Mouse (Mus musculus) left cerebral cortex, adult 18-20 months (tissue): ENCODE measurements at regions not wholly inside any gene's neighbourhood (a gene's known extent, or its start where the extent isn't known, plus 50 kb on each side); places are given as distances from the start of the nearest gene placed in this dataset.
"Not testable (repeated sequence)": the region's sequence is repeated elsewhere in the genome, so short reads cannot be mapped to it uniquely, and the experiment has no call there.

Experiments used
- DNase-seq, 2 experiments: peaks; one replicate each; pipeline ENCODE4 v3.0.0; 2021 to 2022; ENCODE audit warnings: low spot score in 2 of 2, mixed read lengths in 1 of 2

GRCm38 (mm10) chr9:84461441-84461840, 536.5 kb downstream of the Bckdhb start:
- DNase-seq = no peak

- DNase-seq = peak; percentile 4 to 8
Measured at GRCm38 (mm10) chr9:84466741-84467140, 541.8 kb downstream of the Bckdhb start.

DNA sequence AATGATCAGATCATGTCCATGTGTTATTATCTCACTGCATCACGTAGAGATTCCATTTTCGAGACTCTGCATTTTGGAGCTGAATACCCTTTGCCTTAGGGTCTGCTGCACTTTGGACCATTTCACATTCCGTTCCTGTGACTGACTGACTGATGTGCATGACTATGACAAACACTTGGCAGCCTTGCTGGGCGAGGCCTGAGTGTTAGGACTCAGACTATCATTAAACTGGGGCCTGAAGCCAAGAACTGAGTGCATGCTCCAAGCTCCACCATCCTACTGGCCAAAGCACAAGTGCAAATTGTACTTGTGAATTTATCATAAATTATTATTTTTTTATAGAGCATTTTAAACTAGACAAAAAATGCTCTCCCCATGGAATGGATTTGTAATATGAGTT, 547.8 kb downstream of the Bckdhb start:
- no peak for DNase-seq

DNA sequence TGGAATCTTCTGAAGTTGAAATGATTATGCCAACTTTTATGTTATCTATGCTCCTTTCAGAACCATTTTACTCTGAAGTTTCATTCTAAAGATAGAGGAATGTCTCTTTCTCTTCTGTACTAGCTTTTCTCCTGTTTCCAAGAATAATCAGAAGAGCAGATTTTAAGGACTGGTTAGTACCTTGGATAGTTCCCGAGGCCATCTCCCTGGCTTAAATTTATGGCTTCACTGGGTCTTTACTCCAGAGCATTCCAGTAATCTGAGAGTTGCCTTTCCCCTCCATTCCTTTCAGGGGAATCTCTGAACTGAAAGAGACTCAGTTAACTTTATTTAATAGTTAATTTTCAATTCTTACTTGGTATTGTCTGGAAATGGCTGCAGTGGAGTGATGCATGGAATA, 551.0 kb downstream of the Bckdhb start:
- DNase-seq = no peak

GRCm38 (mm10) chr9:84499507-84499906, 574.6 kb downstream of the Bckdhb start:
- no peak for DNase-seq

- DNase-seq = not testable (repeated sequence)
Measured at GRCm38 (mm10) chr9:84502981-84503380, 578.0 kb downstream of the Bckdhb start.

- no peak for DNase-seq
Measured at GRCm38 (mm10) chr9:84517064-84517463, 592.1 kb downstream of the Bckdhb start.

DNA sequence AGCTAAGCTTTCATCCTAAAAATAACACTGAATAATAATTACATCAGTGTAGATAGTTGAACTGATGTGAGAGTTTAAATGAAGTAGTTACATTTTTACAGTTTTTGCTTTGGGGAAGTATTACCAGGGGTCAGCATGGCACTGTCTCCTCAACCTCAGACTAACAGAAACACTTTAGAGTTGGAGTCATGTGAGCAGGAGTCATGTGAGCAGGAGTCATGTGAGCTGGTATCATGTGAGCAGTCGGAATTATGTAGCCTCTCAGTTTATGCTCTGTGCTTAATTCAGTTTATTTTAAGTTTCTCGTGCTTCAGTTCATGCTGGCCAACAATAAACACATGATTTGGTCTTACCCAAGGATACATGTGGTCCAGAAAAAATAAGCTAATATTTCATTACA, 620.5 kb downstream of the Bckdhb start:
- no peak for DNase-seq

GRCm38 (mm10) chr9:84548012-84548660, 623.2 kb downstream of the Bckdhb start:
- no peak for DNase-seq

GRCm38 (mm10) chr9:84555237-84555636, 630.3 kb downstream of the Bckdhb start:
- DNase-seq = no peak

DNA sequence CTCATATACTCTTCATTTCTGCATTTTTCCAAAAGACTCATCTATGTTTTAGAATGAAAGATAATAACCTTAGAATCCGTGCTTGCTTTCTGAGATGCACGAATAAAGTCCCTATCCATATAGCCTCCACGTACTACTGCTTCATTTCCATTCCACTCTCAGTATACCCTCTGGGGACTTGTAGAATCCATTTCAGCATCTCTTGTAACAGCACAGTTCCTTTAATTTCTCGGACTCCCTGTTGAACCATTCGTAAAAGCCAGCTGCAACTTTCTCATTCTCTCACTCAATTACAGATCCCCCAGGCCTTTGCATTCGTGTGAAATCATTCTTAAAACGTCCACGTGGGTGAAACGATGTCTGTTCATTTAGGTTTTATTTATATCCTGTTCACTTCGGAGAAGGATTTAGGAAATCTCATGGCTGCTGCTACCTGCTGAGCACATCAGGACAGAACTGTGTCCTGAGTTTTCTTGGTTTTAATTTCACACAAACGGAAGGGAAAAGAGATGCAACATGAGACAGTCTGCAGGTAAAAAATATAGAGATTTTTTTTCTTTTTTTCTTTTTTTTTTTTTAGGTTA, 631.4 kb downstream of the Bckdhb start:
- DNase-seq = no peak

DNA sequence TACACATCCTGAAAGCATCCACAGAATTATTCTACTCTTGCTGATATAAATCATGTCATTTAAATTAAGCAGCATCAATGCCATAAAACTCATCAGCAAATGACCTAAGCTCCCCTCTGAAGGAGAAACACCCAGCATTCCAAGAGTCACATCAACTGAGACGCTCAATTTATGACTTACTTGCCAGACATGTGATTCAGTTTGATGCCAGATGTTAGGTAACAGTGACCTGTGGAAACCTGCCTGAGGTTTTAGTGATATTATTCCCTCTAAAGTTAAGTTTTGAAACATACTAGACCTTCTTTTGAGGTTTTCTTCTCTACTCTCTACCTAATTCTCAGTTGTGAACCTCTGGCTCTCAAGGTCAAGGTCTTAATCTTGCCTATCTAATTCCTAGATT, 633.4 kb downstream of the Bckdhb start:
- DNase-seq = no peak

DNA sequence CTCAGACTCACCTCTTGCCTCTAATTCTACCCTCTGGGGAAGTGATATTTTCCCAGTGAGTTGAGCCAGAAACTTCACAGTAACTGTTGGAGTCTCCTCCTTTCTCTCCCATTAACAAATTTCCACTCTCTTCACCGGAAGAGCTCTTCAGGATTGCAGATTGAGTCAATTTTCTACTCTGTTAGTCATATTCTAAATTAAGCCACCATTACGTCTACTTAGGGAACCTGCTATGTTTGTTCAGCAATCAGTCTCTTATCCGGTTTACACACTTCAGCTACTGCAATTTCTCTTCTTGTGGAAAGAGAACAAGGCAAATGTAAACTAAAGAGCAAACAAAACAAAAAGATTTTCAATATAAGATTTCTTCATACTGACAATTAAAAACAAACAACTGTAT, 644.6 kb downstream of the Bckdhb start:
- no peak for DNase-seq

GRCm38 (mm10) chr9:84577781-84578180, 652.8 kb downstream of the Bckdhb start:
- no peak for DNase-seq

DNA sequence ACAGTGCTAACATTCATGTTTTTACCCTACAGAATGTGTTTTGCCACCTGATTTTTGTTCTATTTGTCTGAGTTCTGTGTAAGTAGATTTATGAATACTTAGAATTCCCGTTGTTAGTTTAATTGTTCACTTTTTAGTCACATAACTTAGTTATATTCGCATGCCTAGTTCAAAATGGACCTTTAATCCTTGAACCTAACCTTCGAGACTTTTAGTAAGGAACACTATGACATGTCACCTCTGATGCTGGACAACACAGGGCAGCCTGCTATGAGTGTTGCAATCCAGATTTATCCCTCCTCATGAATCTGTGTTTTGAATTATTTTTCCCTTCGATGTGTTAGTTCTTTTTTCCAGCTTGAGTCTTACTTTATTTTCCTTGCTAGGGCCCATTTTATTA, 662.8 kb downstream of the Bckdhb start:
- no peak for DNase-seq

DNA sequence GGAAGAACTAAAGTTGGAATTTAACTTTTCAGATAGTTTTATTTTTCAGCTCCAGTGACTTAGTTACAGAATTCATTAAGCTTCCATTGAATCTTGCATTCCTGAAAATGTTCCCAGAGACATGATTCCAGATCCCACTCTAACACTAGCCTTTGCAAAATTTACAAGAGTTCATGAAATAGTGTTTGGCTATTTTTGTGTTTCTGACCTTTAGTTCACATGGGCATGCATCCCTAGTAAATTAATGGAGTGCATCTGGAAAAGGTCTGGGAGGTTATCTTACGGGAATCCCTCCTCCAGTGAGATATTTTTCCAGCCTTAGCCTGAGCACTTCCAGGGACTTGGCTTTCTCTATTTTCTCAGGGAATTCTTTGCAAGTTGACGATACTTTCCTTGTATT, 669.8 kb downstream of the Bckdhb start:
- no peak for DNase-seq
